Mouse (Mus musculus): ENCODE measurements around the gene Sipa1l1.

- TF ChIP-seq CTCF (IDR thresholded peaks at IDR 0.05; ENCODE audit: extremely low read depth, insufficient read depth, low read length) (no peak), POLR2A (IDR thresholded peaks at IDR 0.05; ENCODE audit: extremely low read depth, insufficient read depth, low read length) (no peak)
Observed at GRCm38 (mm10) chr12:82340196-82340918, 171.2 kb downstream of the Sipa1l1 start.

All from cortical plate, adult 2 months (tissue).